Mouse (Mus musculus) limb, embryonic 12.5 days (tissue): ENCODE measurements around the gene Ces2h. TPM values are rescaled to one million over a fixed set of nuclear protein-coding genes. Genes with fewer than 3 reads are reported as not detected.
"Not testable (repeated sequence)": the region's sequence is repeated elsewhere in the genome, so short reads cannot be mapped to it uniquely, and the experiment has no call there.

Experiments
- ATAC-seq: fragments of 200-750 bp; cut with Nextera tagmentation; 2 replicates; pipeline ENCODE4 v1.8.0; 2017; ENCODE audit warnings: low read depth, moderate TSS enrichment; ENCODE audit not compliant: insufficient number of reproducible peaks, insufficient read depth, low FRiP score, low TSS enrichment
- H3K27ac ChIP-seq: fragments of 300-500 bp; sonication (generic); 2 replicates; pipeline ENCODE4 v1.5.1; 2016; ENCODE audit warnings: mild to moderate bottlenecking, moderate library complexity
- H3K27me3 ChIP-seq: fragments of 300-500 bp; sonication (generic); 2 replicates; pipeline ENCODE4 v1.6.1; 2016; ENCODE audit warnings: mild to moderate bottlenecking, moderate library complexity
- H3K36me3 ChIP-seq: fragments of 300-500 bp; sonication (generic); 2 replicates; pipeline ENCODE4 v1.6.1; 2016; ENCODE audit warnings: mild to moderate bottlenecking, moderate library complexity
- H3K4me1 ChIP-seq: fragments of 300-500 bp; sonication (generic); replicated peaks from 2 replicates; pipeline ENCODE4 v1.6.1; 2016
- H3K4me2 ChIP-seq: fragments of 300-500 bp; sonication (generic); 2 replicates; pipeline ENCODE4 v1.6.1; 2016; ENCODE audit warnings: mild to moderate bottlenecking, moderate library complexity
- H3K4me3 ChIP-seq: fragments of 300-500 bp; sonication (generic); replicated peaks from 2 replicates; pipeline ENCODE4 v1.5.1; 2016; ENCODE audit warnings: mild to moderate bottlenecking
- H3K9ac ChIP-seq: fragments of 300-500 bp; sonication (generic); replicated peaks from 2 replicates; pipeline ENCODE4 v1.6.1; 2016; ENCODE audit warnings: mild to moderate bottlenecking, moderate library complexity
- H3K9me3 ChIP-seq: fragments of 300-500 bp; sonication (generic); 2 replicates; pipeline ENCODE4 v1.6.1; 2016; ENCODE audit warnings: mild to moderate bottlenecking, moderate library complexity
- WGBS: fragments of 180-500 bp; shearing (Covaris S2); methylation state at CpG from one replicate; pipeline ENCODE4 v1.1.7; 2016; 5-methylcytosine and 5-hydroxymethylcytosine counted together
- polyA plus RNA-seq: library from polyadenylated mRNA; unstranded; fragments of >200 nt; fragmentation: Nextera tagmentation; extraction: Ambion mirVana; gene quantifications from 2 replicates; pipeline ENCODE4 v1.2.1, GENCODE M21; 2016

The Ces2h gene
- polyA plus RNA-seq, 1 experiment from 2014 or later: not detected

GRCm38 (mm10) chr8:105021954-105022353 is 21.3 kb downstream of the Ces2h start:
- ATAC-seq: no peak
- H3K27ac ChIP-seq: no peak overlapping the region
- WGBS: 83% methylated on average over 1 of the region's 1 CpGs
- H3K9ac ChIP-seq: no peak overlapping the region
- no peak overlapping the region for H3K4me2 ChIP-seq
- no peaks in the 10 kb centered on the region for H3K4me1 ChIP-seq
- no peaks in the 10 kb centered on the region for H3K27me3 ChIP-seq
- H3K9me3 ChIP-seq: no peaks in the 10 kb centered on the region
- no peak overlapping the region for H3K4me3 ChIP-seq
- no peaks in the 10 kb centered on the region for H3K36me3 ChIP-seq

- Histone ChIP-seq H3K27me3 (no peaks in the 10 kb centered on the region), H3K4me2 (no peak overlapping the region), H3K4me3 (no peak overlapping the region), H3K9me3 (no peaks in the 10 kb centered on the region), H3K36me3 (no peaks in the 10 kb centered on the region), H3K4me1 (no peaks in the 10 kb centered on the region), H3K9ac (no peak overlapping the region), H3K27ac (no peak overlapping the region)
- 65% methylated on average over 1 of the region's 1 CpGs for WGBS
- ATAC-seq: no peak
These were observed 22.4 kb downstream of the Ces2h start for GRCm38 (mm10) chr8:105023087-105023486.

GRCm38 (mm10) chr8:105025050-105025449 is 24.4 kb downstream of the Ces2h start:
- 70% methylated on average over 2 of the region's 2 CpGs for WGBS
- H3K9ac ChIP-seq: no peak overlapping the region
- no peak overlapping the region for H3K27ac ChIP-seq
- H3K9me3 ChIP-seq: no peaks in the 10 kb centered on the region
- no peaks in the 10 kb centered on the region for H3K27me3 ChIP-seq
- H3K4me1 ChIP-seq: no peaks in the 10 kb centered on the region
- no peak overlapping the region for H3K4me2 ChIP-seq
- H3K36me3 ChIP-seq: no peaks in the 10 kb centered on the region
- ATAC-seq: no peak
- H3K4me3 ChIP-seq: no peak overlapping the region

GRCm38 (mm10) chr8:105043510-105043909 is 42.9 kb downstream of the Ces2h start:
- ATAC-seq: no peak
- no peak overlapping the region for H3K9ac ChIP-seq
- no peaks in the 10 kb centered on the region for H3K9me3 ChIP-seq
- no peaks in the 10 kb centered on the region for H3K4me1 ChIP-seq
- 35% methylated on average over 1 of the region's 1 CpGs for whole genome bisulfite sequencing
- no peaks in the 10 kb centered on the region for H3K27me3 ChIP-seq
- no peaks in the 10 kb centered on the region for H3K36me3 ChIP-seq
- no peak overlapping the region for H3K4me3 ChIP-seq
- no peak overlapping the region for H3K27ac ChIP-seq
- H3K4me2 ChIP-seq: no peak overlapping the region

DNA sequence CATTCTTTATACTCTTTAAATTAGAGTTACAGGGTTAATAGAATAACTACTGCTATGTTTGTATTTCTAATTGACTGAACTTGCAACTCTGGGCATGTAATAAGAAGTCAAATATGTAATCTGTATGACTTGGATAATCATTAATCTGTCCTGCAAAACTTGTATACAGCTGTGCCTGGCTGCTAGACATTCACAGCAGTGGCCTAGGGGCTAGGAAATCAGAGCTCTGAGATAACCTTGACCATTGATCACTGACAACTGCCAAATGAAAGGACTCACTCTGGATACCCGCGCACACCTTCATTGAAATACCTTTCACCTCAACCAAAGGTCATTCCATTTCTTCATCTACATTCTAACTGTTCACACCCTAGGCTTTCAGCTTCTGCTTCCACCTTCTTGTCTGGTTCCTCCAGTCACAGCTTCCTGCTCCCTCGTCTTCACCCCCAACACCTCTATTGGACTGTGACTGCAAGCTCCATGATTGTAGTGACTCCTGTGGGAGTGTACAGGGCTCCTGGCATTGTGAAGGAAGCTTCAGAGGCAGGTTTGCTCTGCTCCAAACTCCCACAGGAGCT is 45.3 kb downstream of the Ces2h start:
- Histone ChIP-seq H3K36me3 (no peaks in the 10 kb centered on the region), H3K9me3 (no peaks in the 10 kb centered on the region), H3K27ac (no peak overlapping the region), H3K4me1 (no peaks in the 10 kb centered on the region), H3K27me3 (no peaks in the 10 kb centered on the region; the same call in 1 of the 2 replicates), H3K9ac (no peak overlapping the region), H3K4me3 (no peak overlapping the region), H3K4me2 (no peak overlapping the region)
- WGBS: 89% methylated on average over 3 of the region's 3 CpGs
- no peak for ATAC-seq

DNA sequence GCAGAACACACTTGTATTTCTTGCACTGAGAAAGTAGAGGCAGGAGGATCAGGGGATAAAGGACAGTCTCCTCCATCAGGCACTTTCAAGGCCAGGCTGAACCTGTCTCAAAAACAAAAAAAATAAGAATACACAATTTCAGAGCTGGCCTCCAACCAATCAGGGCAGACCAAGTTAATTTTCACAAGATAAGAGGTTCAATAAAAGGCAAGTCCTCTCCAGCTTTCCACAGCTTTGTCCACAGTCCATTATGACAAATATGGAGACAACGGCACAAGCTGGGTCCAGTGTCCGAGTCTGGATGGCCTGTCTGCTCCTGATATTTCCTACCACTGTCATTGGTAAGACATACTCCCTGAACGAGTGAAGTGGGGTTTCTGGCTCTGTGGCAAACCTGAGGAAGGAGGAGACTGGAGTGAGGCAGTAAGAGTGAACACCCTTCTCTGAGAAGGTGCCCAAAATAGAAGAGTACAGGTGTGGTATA is 47.8 kb downstream of the Ces2h start, which contains the start of gene Ces3a:
Gene Ces3a (plus strand): TSS at position 231 of the 484 bp plus-strand sequence.
- no peak within 1 kb of the TSS for H3K4me2 ChIP-seq
- H3K27me3 ChIP-seq: no peaks in the 10 kb centered on the region; the same call in 1 of the 2 replicates
- WGBS: 78% methylated on average over 3 of the region's 3 CpGs
- no peaks in the 10 kb centered on the region for H3K4me1 ChIP-seq
- no peaks in the 10 kb centered on the region for H3K9me3 ChIP-seq
- H3K4me3 ChIP-seq: no peak within 1 kb of the TSS
- no peak within 1 kb of the TSS for H3K27ac ChIP-seq
- H3K36me3 ChIP-seq: no peaks in the 10 kb centered on the region
- no peak for ATAC-seq
- H3K9ac ChIP-seq: no peak within 1 kb of the TSS

GRCm38 (mm10) chr8:105056211-105056610 is 55.6 kb downstream of the Ces2h start:
- 90% methylated on average over 4 of the region's 4 CpGs for WGBS
- no peaks in the 10 kb centered on the region for H3K4me1 ChIP-seq
- no peaks in the 10 kb centered on the region for H3K36me3 ChIP-seq
- no peak overlapping the region for H3K9ac ChIP-seq
- H3K27ac ChIP-seq: no peak overlapping the region
- no peaks in the 10 kb centered on the region for H3K9me3 ChIP-seq
- no peak for ATAC-seq
- no peaks in the 10 kb centered on the region for H3K27me3 ChIP-seq
- H3K4me2 ChIP-seq: no peak overlapping the region
- H3K4me3 ChIP-seq: no peak overlapping the region

DNA sequence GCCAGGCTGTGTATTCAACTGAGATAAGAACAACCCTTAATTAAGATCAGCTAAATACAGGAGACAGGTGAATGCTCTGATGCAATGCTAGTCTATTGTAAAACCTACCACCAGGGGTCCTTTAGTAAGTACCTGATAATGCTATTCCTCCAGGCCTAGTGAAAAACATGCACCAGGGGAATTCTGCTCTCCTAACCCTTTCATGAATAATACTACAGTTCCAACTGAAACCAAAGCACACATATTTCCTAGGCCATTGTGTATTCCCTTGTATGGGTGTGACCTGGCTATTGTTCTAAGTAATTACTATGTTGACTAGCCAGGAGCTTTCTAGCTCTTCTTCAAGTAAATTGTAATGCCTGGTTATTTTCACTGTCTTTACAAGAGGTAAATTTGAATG is 59.4 kb downstream of the Ces2h start:
- Histone ChIP-seq H3K9me3 (0 out of 2 replicates have a peak, but pooled peaks cover 3% of the 10 kb centered on the region), H3K27me3 (no peaks in the 10 kb centered on the region), H3K36me3 (no peaks in the 10 kb centered on the region), H3K4me1 (no peaks in the 10 kb centered on the region), H3K27ac (no peak overlapping the region), H3K4me3 (no peak overlapping the region), H3K9ac (no peak overlapping the region), H3K4me2 (no peak overlapping the region)
- ATAC-seq: no peak

DNA sequence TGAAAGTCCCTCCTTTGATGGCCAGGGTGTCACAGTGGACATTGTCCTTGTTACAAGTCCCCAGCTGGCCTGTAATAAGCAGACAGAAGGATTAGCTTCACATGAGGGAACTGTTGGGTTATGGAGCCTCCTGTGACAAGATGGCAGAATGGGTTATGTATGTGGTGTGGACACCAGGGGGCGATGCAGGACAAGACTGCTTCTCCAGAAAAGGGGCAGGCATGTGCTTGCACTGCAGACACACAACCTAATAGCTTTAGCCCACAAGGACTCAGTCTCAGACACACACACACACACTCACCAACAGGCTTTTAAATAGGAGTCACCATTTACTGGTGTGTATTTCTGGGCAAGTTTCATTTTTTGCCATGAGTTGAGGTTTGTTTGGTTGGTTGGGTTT is 66.1 kb downstream of the Ces2h start:
- Histone ChIP-seq H3K9ac (no peak overlapping the region), H3K27me3 (no peaks in the 10 kb centered on the region), H3K4me2 (no peak overlapping the region), H3K36me3 (no peaks in the 10 kb centered on the region), H3K4me1 (no peaks in the 10 kb centered on the region), H3K4me3 (no peak overlapping the region), H3K9me3 (0 out of 2 replicates have a peak, but pooled peaks cover 3% of the 10 kb centered on the region), H3K27ac (no peak overlapping the region)
- no peak for ATAC-seq
- 23% methylated on average over 1 of the region's 1 CpGs for WGBS

DNA sequence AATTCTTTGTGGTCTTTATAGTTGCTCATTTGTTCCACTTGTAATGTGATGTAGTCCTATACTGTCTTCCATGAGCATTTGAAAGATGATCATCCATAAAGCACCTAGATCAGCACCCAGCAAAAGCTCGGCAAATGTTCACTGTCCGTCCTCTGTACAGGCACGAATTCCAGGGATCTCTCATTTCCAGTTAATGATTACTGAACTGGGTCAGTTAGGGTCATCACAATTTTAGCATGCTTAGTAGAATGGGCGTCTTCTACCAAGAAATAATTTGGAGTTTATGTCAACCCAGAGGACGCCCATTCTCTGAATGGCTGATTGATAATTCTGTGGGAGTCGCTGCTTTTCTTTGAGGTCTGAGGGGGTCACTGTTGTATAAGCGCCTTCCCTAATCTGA is 67.3 kb downstream of the Ces2h start:
- ATAC-seq, H3K36me3 ChIP-seq, H3K9me3 ChIP-seq, H3K9ac ChIP-seq, H3K27ac ChIP-seq, H3K4me3 ChIP-seq, H3K27me3 ChIP-seq, H3K4me1 ChIP-seq, H3K4me2 ChIP-seq: not testable (repeated sequence)
- WGBS: 77% methylated on average over 7 of the region's 7 CpGs

DNA sequence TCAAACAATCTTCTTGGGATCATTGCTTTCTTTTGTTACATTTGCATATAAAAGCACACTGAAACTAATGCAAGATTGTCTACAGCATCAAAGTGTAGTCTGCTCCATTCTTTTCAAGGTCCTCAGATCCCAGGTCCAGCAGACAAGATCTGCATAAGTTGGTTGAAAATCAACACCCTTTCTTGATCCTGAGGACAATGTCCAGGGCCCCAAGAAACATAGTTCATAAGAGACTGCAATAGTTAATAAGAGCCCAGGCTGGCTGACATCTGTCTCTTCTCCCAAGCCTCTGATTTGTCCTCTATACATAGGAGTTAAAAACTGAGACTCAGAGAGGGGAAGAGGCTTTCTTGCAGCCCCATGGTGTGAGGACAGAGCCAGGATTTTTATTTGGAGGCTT is 68.3 kb downstream of the Ces2h start:
- H3K36me3 ChIP-seq: no peaks in the 10 kb centered on the region
- ATAC-seq: no peak
- no peak overlapping the region for H3K9ac ChIP-seq
- no peak overlapping the region for H3K4me3 ChIP-seq
- no peaks in the 10 kb centered on the region for H3K4me1 ChIP-seq
- no peak overlapping the region for H3K27ac ChIP-seq
- H3K4me2 ChIP-seq: no peak overlapping the region
- H3K9me3 ChIP-seq: no peaks in the 10 kb centered on the region
- no peaks in the 10 kb centered on the region for H3K27me3 ChIP-seq
